In the genomic region with DNA sequence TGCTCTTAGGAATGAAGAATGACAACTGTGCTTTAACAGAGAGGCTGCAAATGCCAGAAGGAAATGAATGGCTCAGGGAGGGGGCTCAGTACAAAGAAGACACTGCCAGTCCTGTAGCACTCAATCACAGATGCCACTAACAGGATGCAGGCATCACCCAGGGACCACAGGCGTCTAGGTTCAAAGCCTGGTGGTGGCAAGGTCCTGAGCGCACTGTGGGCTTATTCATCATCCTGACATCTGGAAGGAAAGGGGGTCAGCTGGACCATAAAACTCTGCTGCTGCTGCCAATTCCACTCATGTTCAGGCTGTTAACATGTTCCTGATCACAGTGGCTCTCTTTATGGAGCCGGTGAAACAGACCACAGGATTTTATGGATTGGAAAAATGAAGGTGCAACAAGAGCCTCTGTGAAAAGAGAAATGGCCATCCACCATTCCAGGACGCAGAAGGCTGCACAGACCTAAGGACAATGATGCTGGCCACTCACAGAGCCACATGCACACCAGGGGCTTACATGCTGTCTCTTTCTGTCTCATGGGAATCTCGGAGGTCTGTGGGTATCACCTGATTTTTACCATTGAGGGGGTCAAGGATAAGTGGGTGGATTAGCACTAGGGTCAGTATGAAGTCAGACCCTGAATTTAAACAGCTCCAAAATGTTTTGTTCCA, we compare ENCODE assay signal across 11 mouse cellular contexts.
A peak's percentile ranks its signal among the peaks of the same experiment; 100 is the strongest.
DNase-seq lines count a peak whose midpoint lies in the region; ATAC-seq lines count a peak whose summit lies in the region.
"Had no signal": no experiment of that assay in that cellular context is flagged by ENCODE, and none has a peak within 500 bp of the region (broad histone marks: within the 10 kb centered on the region; RNA-seq: fewer than 3 reads in every experiment).

No protein-coding gene starts in this region.

- 33% methylated on average over 5 of the region's 5 CpGs for WGBS in hindbrain, embryonic 13.5 days
- WGBS in limb, embryonic 12.5 days = 6% methylated on average over 5 of the region's 5 CpGs

- H3K27ac ChIP-seq in hindbrain, embryonic 13.5 days = peak overlapping the region; percentile 20; the same call in 1 of the 2 replicates
- peak overlapping the region; percentile 60; the same call in 1 of the 2 replicates for H3K27ac ChIP-seq in limb, embryonic 12.5 days
- H3K27ac ChIP-seq: stomach, embryonic 15.5 days had no signal

- H3K4me3 ChIP-seq in hindbrain, embryonic 13.5 days = no peak overlapping the region
- H3K4me3 ChIP-seq in limb, embryonic 12.5 days (replicated peaks) = no peak overlapping the region
- H3K4me3 ChIP-seq: stomach, embryonic 15.5 days had no signal

- H3K4me1 ChIP-seq in hindbrain, embryonic 13.5 days (replicated peaks) = peaks cover 12% of the 10 kb centered on the region
- H3K4me1 ChIP-seq in limb, embryonic 12.5 days (replicated peaks) = peaks cover 29% of the 10 kb centered on the region
- H3K4me1 ChIP-seq: stomach, embryonic 15.5 days had no signal

- no peaks in the 10 kb centered on the region for H3K36me3 ChIP-seq in hindbrain, embryonic 13.5 days
- 0 out of 2 replicates have a peak, but pooled peaks cover 3% of the 10 kb centered on the region for H3K36me3 ChIP-seq in limb, embryonic 12.5 days
- H3K36me3 ChIP-seq: stomach, embryonic 15.5 days had no signal

- ATAC-seq in hindbrain, embryonic 13.5 days (ENCODE audit: low FRiP score) = peak; percentile 87
- peak; percentile 90 for ATAC-seq in limb, embryonic 12.5 days (ENCODE audit: insufficient number of reproducible peaks, insufficient read depth, low FRiP score, low TSS enrichment, low read depth)
- ATAC-seq: Patski had no signal

- peak; percentile 39 for DNase-seq in adrenal gland, adult 2 months
- no peak for DNase-seq in adrenal gland, postnatal 4 days (ENCODE audit: low spot score in 2 of 2)
- DNase-seq in adrenal gland, postnatal 36 days = peak; percentile 16 to 25
- no peak for DNase-seq in gastrocnemius, adult 18-20 months (ENCODE audit: low spot score)
- no peak for DNase-seq in cerebellum, adult 11 months
- no peak for DNase-seq in c-Kit-positive CD71-positive TER-119-positive erythroid progenitor cells, embryonic 14.5 days (ENCODE audit: low spot score)
- DNase-seq: cerebellum, adult 18-20 months had no signal

- H3K4me2 ChIP-seq in hindbrain, embryonic 13.5 days = no peak overlapping the region
- H3K4me2 ChIP-seq in limb, embryonic 12.5 days = no peak overlapping the region
- H3K4me2 ChIP-seq: stomach, embryonic 15.5 days had no signal

- H3K9me3 ChIP-seq in hindbrain, embryonic 13.5 days = no peaks in the 10 kb centered on the region
- no peaks in the 10 kb centered on the region for H3K9me3 ChIP-seq in limb, embryonic 12.5 days
- H3K9me3 ChIP-seq: stomach, embryonic 15.5 days had no signal

- H3K27me3 ChIP-seq in hindbrain, embryonic 13.5 days = no peaks in the 10 kb centered on the region
- peaks cover 46% of the 10 kb centered on the region for H3K27me3 ChIP-seq in limb, embryonic 12.5 days
- H3K27me3 ChIP-seq: Patski; stomach, embryonic 15.5 days had no signal

- H3K9ac ChIP-seq in hindbrain, embryonic 13.5 days = no peak overlapping the region
- no peak overlapping the region for H3K9ac ChIP-seq in limb, embryonic 12.5 days (replicated peaks)
- H3K9ac ChIP-seq: stomach, embryonic 15.5 days had no signal

Comparison
In these comparisons a context has a peak if more than half of its experiments do, and no peak if none do; other contexts are left out.
1. DNase-seq: peak in adrenal gland, adult 2 months (single experiment) and adrenal gland, postnatal 36 days (2 of 2); none in adrenal gland, postnatal 4 days (0 of 2), gastrocnemius, adult 18-20 months (single experiment), cerebellum, adult 11 months (single experiment) and c-Kit-positive CD71-positive TER-119-positive erythroid progenitor cells, embryonic 14.5 days (single experiment).